In genomic region chr14:54221641-54222040, GRCm38 (mm10) we compare ENCODE assay signal across 16 mouse cellular contexts. TPM values are rescaled to one million over a fixed set of nuclear protein-coding genes. Genes with fewer than 3 reads are reported as not detected.
DNase-seq lines count a peak whose midpoint lies in the region; ATAC-seq and TF ChIP-seq lines count a peak whose summit lies in the region.
"Had no signal": no experiment of that assay in that cellular context is flagged by ENCODE, and none has a peak within 500 bp of the region (broad histone marks: within the 10 kb centered on the region; RNA-seq: fewer than 3 reads in every experiment).

No protein-coding gene starts in this region.

- peak; percentile 70 for DNase-seq in CD4-positive helper T cell, adult 2 months (ENCODE audit: low read depth, low spot score)
- DNase-seq in MEL (ENCODE audit: low read depth, low spot score): no peak
- no peak for DNase-seq in cerebellum, postnatal 25 days
- DNase-seq: cerebellum, adult 11 months; cerebellum, adult 8-10 months; cerebellum, postnatal 14 days; forebrain, postnatal 0 days; gastrocnemius, postnatal 14 days; heart, postnatal 36 days had no signal

- no peaks in the 10 kb centered on the region for H3K27me3 ChIP-seq in intestine, postnatal 0 days (replicated peaks; ENCODE audit: control insufficient read depth, insufficient read depth, low read length)
- H3K27me3 ChIP-seq in intestine, embryonic 15.5 days (replicated peaks): no peaks in the 10 kb centered on the region
- H3K27me3 ChIP-seq in MEL (ENCODE audit: control insufficient read depth in 1 of 2, insufficient read depth in 2 of 2, low read length in 2 of 2): no peaks in the 10 kb centered on the region
- no peaks in the 10 kb centered on the region for H3K27me3 ChIP-seq in small intestine, adult 2 months (ENCODE audit: control insufficient read depth, insufficient read depth, low read length)
- H3K27me3 ChIP-seq: forebrain, embryonic 13.5 days; heart, embryonic 13.5 days; hindbrain, embryonic 15.5 days had no signal

- no peaks in the 10 kb centered on the region for H3K36me3 ChIP-seq in intestine, postnatal 0 days (ENCODE audit: control insufficient read depth, insufficient read depth)
- H3K36me3 ChIP-seq in intestine, embryonic 15.5 days: no peaks in the 10 kb centered on the region
- peaks cover 0 to 15% of the 10 kb centered on the region in 2 experiments; a peak in 2 of 4 replicates for H3K36me3 ChIP-seq in MEL (ENCODE audit: control insufficient read depth in 1 of 2, insufficient read depth in 2 of 2, low read length in 2 of 2)
- H3K36me3 ChIP-seq in small intestine, adult 2 months (ENCODE audit: control insufficient read depth, insufficient read depth, low read length): no peaks in the 10 kb centered on the region
- H3K36me3 ChIP-seq: embryonic facial prominence, embryonic 13.5 days; heart, embryonic 13.5 days; hindbrain, embryonic 15.5 days had no signal

- ATAC-seq in intestine, postnatal 0 days: no peak
- ATAC-seq in intestine, embryonic 15.5 days: no peak
- ATAC-seq: forebrain, embryonic 13.5 days; forebrain, postnatal 0 days had no signal

- no peak for TF ChIP-seq POLR2A in MEL (IDR thresholded peaks at IDR 0.05; ENCODE audit: control insufficient read depth in 1 of 2, insufficient read depth in 1 of 2, low read depth in 1 of 2, low read length in 2 of 2, poor library complexity in 1 of 2)
- TF ChIP-seq POLR2A in small intestine, adult 2 months (IDR thresholded peaks at IDR 0.05; ENCODE audit: low read depth, low read length): no peak

- TF ChIP-seq RAD21 in MEL (IDR thresholded peaks at IDR 0.05; ENCODE audit: low read depth, low read length): no peak

- no peaks in the 10 kb centered on the region for H3K79me2 ChIP-seq in MEL (ENCODE audit: control insufficient read depth, insufficient read depth, low read length, poor library complexity)

- H3K9me3 ChIP-seq in intestine, postnatal 0 days (ENCODE audit: control insufficient read depth): no peaks in the 10 kb centered on the region
- no peaks in the 10 kb centered on the region for H3K9me3 ChIP-seq in intestine, embryonic 15.5 days
- no peaks in the 10 kb centered on the region for H3K9me3 ChIP-seq in MEL (replicated peaks; ENCODE audit: insufficient read depth, low read length)
- H3K9me3 ChIP-seq: embryonic facial prominence, embryonic 13.5 days; forebrain, embryonic 13.5 days; heart, embryonic 13.5 days; hindbrain, embryonic 15.5 days had no signal

- peak overlapping the region; percentile 82 for H3K27ac ChIP-seq in intestine, postnatal 0 days (ENCODE audit: low read depth, low read length)
- no peak overlapping the region for H3K27ac ChIP-seq in intestine, embryonic 15.5 days
- H3K27ac ChIP-seq in MEL (ENCODE audit: control insufficient read depth, low read depth, low read length): peak overlapping the region; percentile 29; the same call in 1 of the 2 replicates
- 0 out of 2 replicates have a peak overlapping the region, but pooled peaks have one; percentile 9 for H3K27ac ChIP-seq in small intestine, adult 2 months (ENCODE audit: insufficient read depth, low read depth, low read length)
- H3K27ac ChIP-seq: embryonic facial prominence, embryonic 13.5 days; forebrain, embryonic 13.5 days; heart, embryonic 13.5 days; hindbrain, embryonic 15.5 days had no signal

- no peak overlapping the region for H3K9ac ChIP-seq in intestine, postnatal 0 days (ENCODE audit: low read depth, low read length)
- no peak overlapping the region for H3K9ac ChIP-seq in intestine, embryonic 15.5 days
- H3K9ac ChIP-seq in MEL (ENCODE audit: control insufficient read depth, low read depth, low read length, poor library complexity, severe bottlenecking): no peak overlapping the region
- H3K9ac ChIP-seq: embryonic facial prominence, embryonic 13.5 days; forebrain, embryonic 13.5 days; forebrain, postnatal 0 days; heart, embryonic 13.5 days; hindbrain, embryonic 15.5 days had no signal

- WGBS in intestine, postnatal 0 days: 98% methylated on average over 6 of the region's 6 CpGs
- WGBS in intestine, embryonic 15.5 days: 97% methylated on average over 6 of the region's 6 CpGs
- 91% methylated on average over 6 of the region's 6 CpGs for WGBS in small intestine, adult 2 months

- H3K4me3 ChIP-seq in intestine, postnatal 0 days (ENCODE audit: low read depth, low read length): no peak overlapping the region
- H3K4me3 ChIP-seq in intestine, embryonic 15.5 days (replicated peaks): no peak overlapping the region
- no peak overlapping the region for H3K4me3 ChIP-seq in MEL (ENCODE audit: control insufficient read depth in 1 of 2, insufficient read depth in 1 of 2, low read depth in 2 of 2, low read length in 2 of 2)
- no peak overlapping the region for H3K4me3 ChIP-seq in small intestine, adult 2 months (ENCODE audit: low read depth, low read length)
- H3K4me3 ChIP-seq: embryonic facial prominence, embryonic 13.5 days; forebrain, embryonic 13.5 days; heart, embryonic 13.5 days; hindbrain, embryonic 15.5 days had no signal

- no peak for TF ChIP-seq EP300 in MEL (IDR thresholded peaks at IDR 0.05; ENCODE audit: low read depth in 1 of 2, low read length in 2 of 2)

- TF ChIP-seq CTCF in intestine, postnatal 0 days (IDR thresholded peaks at IDR 0.05; ENCODE audit: low read depth): no peak
- TF ChIP-seq CTCF in MEL (IDR thresholded peaks at IDR 0.05 in 2 of 3, conservative IDR thresholded peaks at IDR 0.05 in 1 of 3; ENCODE audit: control insufficient read depth in 1 of 3, insufficient read depth in 1 of 3, low read depth in 2 of 3, low read length in 3 of 3, poor library complexity in 1 of 3, severe bottlenecking in 1 of 3): no peak
- no peak for TF ChIP-seq CTCF in small intestine, adult 2 months (IDR thresholded peaks at IDR 0.05; ENCODE audit: extremely low read depth, insufficient read length, insufficient replicate concordance, low read depth, low read length)

- peaks cover 2% of the 10 kb centered on the region for H3K4me1 ChIP-seq in intestine, postnatal 0 days (replicated peaks; ENCODE audit: control insufficient read depth, insufficient read depth, low read length)
- peaks cover 21% of the 10 kb centered on the region for H3K4me1 ChIP-seq in intestine, embryonic 15.5 days (replicated peaks)
- peaks cover 8 to 30% of the 10 kb centered on the region in 2 experiments for H3K4me1 ChIP-seq in MEL (ENCODE audit: control insufficient read depth in 1 of 2, insufficient read depth in 2 of 2, low read length in 2 of 2)
- peaks cover 15% of the 10 kb centered on the region; the same call in 1 of the 2 replicates for H3K4me1 ChIP-seq in small intestine, adult 2 months (ENCODE audit: control insufficient read depth, insufficient read depth, insufficient read length, low read length)
- H3K4me1 ChIP-seq: forebrain, embryonic 13.5 days had no signal

- no peak overlapping the region for H3K4me2 ChIP-seq in intestine, postnatal 0 days (replicated peaks; ENCODE audit: low read depth)
- H3K4me2 ChIP-seq in intestine, embryonic 15.5 days (replicated peaks): no peak overlapping the region
- H3K4me2 ChIP-seq: embryonic facial prominence, embryonic 13.5 days; forebrain, embryonic 13.5 days; heart, embryonic 13.5 days; hindbrain, embryonic 15.5 days had no signal

TF ChIP-seq in MEL, 35 proteins besides CTCF, POLR2A, EP300 and RAD21:
- TF ChIP-seq CHD1 (IDR thresholded peaks at IDR 0.05; ENCODE audit: low read depth, low read length): no peak
- no peak for TF ChIP-seq GABPA (IDR thresholded peaks at IDR 0.05; ENCODE audit: low read depth, low read length)
- no peak for TF ChIP-seq POLR2AphosphoS2 (IDR thresholded peaks at IDR 0.05; ENCODE audit: low read length)
- no peak for TF ChIP-seq MAZ (IDR thresholded peaks at IDR 0.05; ENCODE audit: low read depth, low read length)
- no peak for TF ChIP-seq MXI1 (IDR thresholded peaks at IDR 0.05; ENCODE audit: low read depth, low read length)
- no peak for TF ChIP-seq KAT2A (conservative IDR thresholded peaks at IDR 0.05; ENCODE audit: low read depth, low read length)
- TF ChIP-seq SMC3 (IDR thresholded peaks at IDR 0.05; ENCODE audit: low read depth, low read length): no peak
- no peak for TF ChIP-seq GATA1 (IDR thresholded peaks at IDR 0.05; ENCODE audit: low read depth, low read length)

RNA-seq across cellular contexts. Expression of gene Dad1, which starts 32.3 kb away (rescaled TPM):
- polyA plus RNA-seq in intestine, postnatal 0 days (2015; fragmentation: Nextera tagmentation; extraction: Ambion mirVana): 484 and 492 TPM in 2 replicates
- polyA plus RNA-seq in intestine, embryonic 15.5 days (2015; fragmentation: Nextera tagmentation; extraction: Ambion mirVana): 450 and 484 TPM in 2 replicates
- total RNA-seq in MEL (2012; rRNA removed): 172 and 186 TPM in 2 replicates
- 100 to 1,000 TPM in 1 of 2 experiments, not detected in 1; 320 TPM for polyA plus RNA-seq in MEL (2012; ENCODE audit: insufficient read depth in 1 of 2, insufficient read length in 2 of 2, low read depth in 1 of 2, low replicate concordance in 2 of 2, missing spikeins in 1 of 2)
- 561 and 627 TPM in 2 replicates for polyA plus RNA-seq in small intestine, adult 2 months (2012; rRNA removed)

RNA-seq across cellular contexts. Expression of gene Abhd4, which starts 32.3 kb away (rescaled TPM):
- 38.3 and 38.4 TPM in 2 replicates for polyA plus RNA-seq in intestine, postnatal 0 days (2015; fragmentation: Nextera tagmentation; extraction: Ambion mirVana)
- 41.6 and 42.6 TPM in 2 replicates for polyA plus RNA-seq in intestine, embryonic 15.5 days (2015; fragmentation: Nextera tagmentation; extraction: Ambion mirVana)
- 13.1 and 13.2 TPM in 2 replicates for total RNA-seq in MEL (2012; rRNA removed)
- 10 to 100 TPM in 1 of 2 experiments, not detected in 1; 32.0 TPM for polyA plus RNA-seq in MEL (2012; ENCODE audit: insufficient read depth in 1 of 2, insufficient read length in 2 of 2, low read depth in 1 of 2, low replicate concordance in 2 of 2, missing spikeins in 1 of 2)
- polyA plus RNA-seq in small intestine, adult 2 months (2012; rRNA removed): 35.2 and 53.6 TPM in 2 replicates
